Mouse (Mus musculus) liver, postnatal 0 days (tissue): ENCODE results near the gene B430306N03Rik.

Source experiments
- CTCF ChIP-seq: sonication (generic); IDR thresholded peaks from 2 replicates; pipeline ENCODE4 v1.5.1; 2016; ENCODE audit warnings: antibody characterized with exemption, low read depth
- EP300 ChIP-seq: IDR thresholded peaks from 2 replicates; pipeline ENCODE4 v1.6.1; 2016; ENCODE audit warnings: antibody characterized with exemption, low read depth, mild to moderate bottlenecking

DNA sequence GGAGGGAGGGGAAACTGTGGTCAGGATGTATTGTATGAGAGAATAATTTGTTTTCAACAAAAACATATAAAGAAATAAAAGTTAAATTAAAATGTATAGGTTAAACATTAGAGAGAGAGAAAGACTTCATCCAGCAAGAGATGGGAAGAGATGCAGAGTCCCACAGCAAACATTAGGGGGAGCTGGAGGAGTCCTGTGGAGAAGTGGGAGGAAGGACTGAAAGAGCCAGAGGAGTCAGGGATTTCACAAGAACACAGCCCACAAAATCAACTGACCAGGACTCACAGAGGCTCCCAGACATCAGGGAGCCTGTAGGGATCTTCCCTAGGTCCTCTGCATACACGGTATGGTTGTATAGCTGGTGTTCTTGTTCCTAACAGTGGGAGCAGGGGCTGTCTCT, 29.2 kb upstream of the B430306N03Rik start:
- TF ChIP-seq EP300 (no peak), CTCF (peak; percentile 60)
